ENCODE assay signal across 8 mouse cellular contexts in the genomic region with DNA sequence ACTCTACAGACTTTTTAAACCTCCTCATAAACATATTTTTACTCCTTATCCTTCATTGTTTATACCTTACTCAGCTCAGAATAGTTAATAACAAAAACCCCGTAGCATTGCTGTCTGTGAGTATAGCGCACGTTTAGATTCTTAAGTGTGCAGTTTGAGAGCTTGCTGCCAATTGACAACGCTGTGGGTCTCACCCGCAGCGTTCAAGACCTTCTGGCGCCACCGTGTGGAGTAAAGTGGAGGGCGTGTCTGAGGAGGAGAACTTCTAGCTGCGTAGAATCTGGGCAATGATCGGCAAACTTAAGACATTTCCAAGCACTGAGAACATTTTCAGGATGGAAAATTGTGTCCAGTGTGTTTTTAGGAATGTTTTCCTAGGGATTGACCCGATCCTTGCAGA.
A peak's percentile ranks its signal among the peaks of the same experiment; 100 is the strongest.
DNase-seq lines count a peak whose midpoint lies in the region; ATAC-seq and TF ChIP-seq lines count a peak whose summit lies in the region.
"Had no signal": no experiment of that assay in that cellular context is flagged by ENCODE, and none has a peak within 500 bp of the region (broad histone marks: within the 10 kb centered on the region; RNA-seq: fewer than 3 reads in every experiment).

No protein-coding gene starts in this region.

- peak; percentile 85 for TF ChIP-seq CTCF in spleen, adult 2 months (IDR thresholded peaks at IDR 0.05; ENCODE audit: extremely low read depth, insufficient read depth, insufficient read length, insufficient replicate concordance)

- ATAC-seq in intestine, embryonic 16.5 days, result peak; percentile 65; the same call in 1 of the 2 replicates
- ATAC-seq in midbrain, embryonic 16.5 days, result peak; percentile 72; the same call in 1 of the 2 replicates

- H3K36me3 ChIP-seq in intestine, embryonic 16.5 days (ENCODE audit: control insufficient read depth, insufficient read depth, low read length), result no peaks in the 10 kb centered on the region
- H3K36me3 ChIP-seq in midbrain, embryonic 16.5 days (ENCODE audit: control insufficient read depth, insufficient read depth, low read length), result peaks cover 13% of the 10 kb centered on the region
- no peaks in the 10 kb centered on the region for H3K36me3 ChIP-seq in spleen, adult 2 months (ENCODE audit: control insufficient read depth, insufficient read depth, low read length)
- H3K36me3 ChIP-seq: stomach, embryonic 15.5 days had no signal

- intact Hi-C loops in left cerebral cortex, postnatal 36 days (cut with DNase I), result loop anchor here (2.0 to 10.0 kb wide), 4 partner anchors 102 to 570 kb away; partner anchors contain the start of gene Prkacb

- 9% methylated on average over 12 of the region's 12 CpGs for WGBS in intestine, embryonic 16.5 days
- 10% methylated on average over 12 of the region's 12 CpGs for WGBS in midbrain, embryonic 16.5 days
- 6% methylated on average over 12 of the region's 12 CpGs for whole genome bisulfite sequencing in spleen, adult 2 months

- no peaks in the 10 kb centered on the region for H3K27me3 ChIP-seq in intestine, embryonic 16.5 days (replicated peaks; ENCODE audit: control insufficient read depth, insufficient read depth, low read length)
- no peaks in the 10 kb centered on the region for H3K27me3 ChIP-seq in midbrain, embryonic 16.5 days (ENCODE audit: control insufficient read depth, insufficient read depth, low read depth, low read length)
- no peaks in the 10 kb centered on the region for H3K27me3 ChIP-seq in spleen, adult 2 months (ENCODE audit: control insufficient read depth, insufficient read depth, low read length)
- H3K27me3 ChIP-seq: stomach, embryonic 15.5 days had no signal

- H3K4me2 ChIP-seq in intestine, embryonic 16.5 days (ENCODE audit: low read depth, low read length), result no peak overlapping the region
- H3K4me2 ChIP-seq in midbrain, embryonic 16.5 days (ENCODE audit: low read length), result no peak overlapping the region
- H3K4me2 ChIP-seq: stomach, embryonic 15.5 days had no signal

- TF ChIP-seq POLR2A in spleen, adult 2 months (IDR thresholded peaks at IDR 0.05; ENCODE audit: low read depth, low read length), result no peak

- H3K4me3 ChIP-seq in intestine, embryonic 16.5 days (ENCODE audit: low read length), result no peak overlapping the region
- H3K4me3 ChIP-seq in midbrain, embryonic 16.5 days (ENCODE audit: low read depth, low read length), result no peak overlapping the region
- H3K4me3 ChIP-seq in spleen, adult 2 months (ENCODE audit: extremely low read depth, insufficient read depth, insufficient read length), result no peak overlapping the region
- H3K4me3 ChIP-seq: stomach, embryonic 15.5 days had no signal

- no peaks in the 10 kb centered on the region for H3K4me1 ChIP-seq in intestine, embryonic 16.5 days (ENCODE audit: control insufficient read depth, insufficient read depth, low read length)
- H3K4me1 ChIP-seq in midbrain, embryonic 16.5 days (ENCODE audit: control insufficient read depth, insufficient read depth, low read length), result no peaks in the 10 kb centered on the region
- no peaks in the 10 kb centered on the region for H3K4me1 ChIP-seq in spleen, adult 2 months (ENCODE audit: control insufficient read depth, insufficient read depth, insufficient read length)
- H3K4me1 ChIP-seq: stomach, embryonic 15.5 days had no signal

- H3K9ac ChIP-seq in intestine, embryonic 16.5 days (ENCODE audit: low read depth, low read length), result no peak overlapping the region
- no peak overlapping the region for H3K9ac ChIP-seq in midbrain, embryonic 16.5 days (ENCODE audit: low read depth, low read length)
- H3K9ac ChIP-seq: stomach, embryonic 15.5 days had no signal

- H3K9me3 ChIP-seq in intestine, embryonic 16.5 days (ENCODE audit: control insufficient read depth, low read length), result no peaks in the 10 kb centered on the region
- no peaks in the 10 kb centered on the region for H3K9me3 ChIP-seq in midbrain, embryonic 16.5 days (replicated peaks; ENCODE audit: control insufficient read depth, low read length, poor library complexity, severe bottlenecking)
- H3K9me3 ChIP-seq: stomach, embryonic 15.5 days had no signal

- H3K27ac ChIP-seq in intestine, embryonic 16.5 days (ENCODE audit: low read length), result no peak overlapping the region
- H3K27ac ChIP-seq in midbrain, embryonic 16.5 days (ENCODE audit: low read length), result no peak overlapping the region
- no peak overlapping the region for H3K27ac ChIP-seq in spleen, adult 2 months (ENCODE audit: insufficient read depth, low read length)
- H3K27ac ChIP-seq: stomach, embryonic 15.5 days had no signal

- peak; percentile 86 for DNase-seq in ZHBTc4 (ENCODE audit: low read depth, low spot score)
- peak; percentile 76 for DNase-seq in cerebellum, adult 9-10 months
- DNase-seq in frontal cortex, postnatal 14 days (ENCODE audit: low spot score in 2 of 2), result peak; percentile 42 to 78
- DNase-seq in left cerebral cortex, postnatal 36 days (ENCODE audit: low spot score in 2 of 2), result peak; percentile 66 to 77
- DNase-seq in spleen, adult 2 months (ENCODE audit: low read depth in 1 of 2, low spot score in 2 of 2), result peak; percentile 18 to 66
